Mouse (Mus musculus): ENCODE data around the gene Olfr488. TPM values are rescaled to one million over a fixed set of nuclear protein-coding genes. Genes with fewer than 3 reads are reported as not detected.
"Not testable (repeated sequence)": the region's sequence is repeated elsewhere in the genome, so short reads cannot be mapped to it uniquely, and the experiment has no call there.

Gene Olfr488
- not detected for total RNA-seq (2018; cell fraction: chromatin; rRNA removed)
- total RNA-seq (2018; cell fraction: cytosol; rRNA removed), result not detected
- total RNA-seq (2018; cell fraction: nucleus; rRNA removed), result not detected
- not detected in 3 replicates for polyA plus RNA-seq (2018)

- Histone ChIP-seq H3K27ac (no peak within 1 kb of the TSS), H3K36me3 (ENCODE audit: inconsistent target) (no peaks in the 10 kb centered on the region), H3K79me2 (ENCODE audit: inconsistent target) (no peaks in the 10 kb centered on the region), H3K4me3 (ENCODE audit: inconsistent target) (no peak within 1 kb of the TSS)
Measured at GRCm38 (mm10) chr7:108258247-108258646, at the start of gene Olfr488. Olfr488 (minus strand) TSS chr7:108258347.

- Histone ChIP-seq H3K36me3 (ENCODE audit: inconsistent target) (no peaks in the 10 kb centered on the region), H3K27ac (no peak within 1 kb of the TSS), H3K79me2 (ENCODE audit: inconsistent target) (no peaks in the 10 kb centered on the region), H3K4me3 (ENCODE audit: inconsistent target) (no peak within 1 kb of the TSS)
Measured at GRCm38 (mm10) chr7:108288834-108289233, 30.7 kb upstream of the Olfr488 start, which contains the start of gene Olfr490. Olfr490 (minus strand) TSS chr7:108288934.

GRCm38 (mm10) chr7:108233551-108233950 is 24.6 kb downstream of the Olfr488 start:
- no peak overlapping the region for H3K4me3 ChIP-seq (ENCODE audit: inconsistent target)
- H3K27ac ChIP-seq, result no peak overlapping the region
- WGBS (ENCODE audit: missing documents), result 71% methylated on average over 3 of the region's 3 CpGs
- H3K36me3 ChIP-seq (ENCODE audit: inconsistent target), result no peaks in the 10 kb centered on the region
- H3K79me2 ChIP-seq (ENCODE audit: inconsistent target), result no peaks in the 10 kb centered on the region

GRCm38 (mm10) chr7:108214536-108214935 is 43.6 kb downstream of the Olfr488 start, which contains the start of gene Olfr487:
Olfr487 (minus strand) TSS chr7:108214636.
- not testable (repeated sequence) for H3K4me3 ChIP-seq (ENCODE audit: inconsistent target); H3K36me3 ChIP-seq (ENCODE audit: inconsistent target); H3K79me2 ChIP-seq (ENCODE audit: inconsistent target); H3K27ac ChIP-seq

Other genes starting within 250 kb of the Olfr488 start
- not detected in 3 replicates for gene Olfr478, start 224.4 kb downstream of the Olfr488 start, polyA plus RNA-seq (2018)
- gene Olfr479, start 207.7 kb downstream of the Olfr488 start, polyA plus RNA-seq (2018), result not detected in 3 replicates
- not detected in 3 replicates for gene Olfr480, start 191.0 kb downstream of the Olfr488 start, polyA plus RNA-seq (2018)
- gene Olfr481, start 178.5 kb downstream of the Olfr488 start, polyA plus RNA-seq (2018), result not detected in 3 replicates
- 0.11 TPM in 1 of 3 replicates, not detected in the others for gene Olfr482, start 160.8 kb downstream of the Olfr488 start, polyA plus RNA-seq (2018)
- gene Olfr483, start 157.5 kb downstream of the Olfr488 start, polyA plus RNA-seq (2018), result not detected in 3 replicates
- not detected in 3 replicates for gene Olfr484, start 130.9 kb downstream of the Olfr488 start, polyA plus RNA-seq (2018)
- gene Olfr485, start 98.5 kb downstream of the Olfr488 start, polyA plus RNA-seq (2018), result not detected in 3 replicates
- gene Olfr486, start 85.6 kb downstream of the Olfr488 start, polyA plus RNA-seq (2018), result not detected in 3 replicates
- gene Olfr487, start 43.7 kb downstream of the Olfr488 start, polyA plus RNA-seq (2018), result not detected in 3 replicates
- gene Olfr490, start 30.6 kb upstream of the Olfr488 start, polyA plus RNA-seq (2018), result not detected in 3 replicates
- gene Olfr491, start 55.1 kb upstream of the Olfr488 start, polyA plus RNA-seq (2018), result not detected in 3 replicates
- gene Olfr492, start 65.3 kb upstream of the Olfr488 start, polyA plus RNA-seq (2018), result not detected in 3 replicates
- gene Olfr493, start 88.6 kb upstream of the Olfr488 start, polyA plus RNA-seq (2018), result not detected in 3 replicates
- not detected in 3 replicates for gene Olfr494, start 107.0 kb upstream of the Olfr488 start, polyA plus RNA-seq (2018)
- gene Olfr495, start 134.8 kb upstream of the Olfr488 start, polyA plus RNA-seq (2018), result not detected in 3 replicates
- gene Olfr497, start 162.1 kb upstream of the Olfr488 start, polyA plus RNA-seq (2018), result not detected in 3 replicates
- not detected in 3 replicates for gene Olfr498, start 207.0 kb upstream of the Olfr488 start, polyA plus RNA-seq (2018)

All from macrophage (primary cell).